Mouse (Mus musculus) cerebellum, postnatal 36 days (tissue): ENCODE measurements around the gene Medag.

Experiments
- DNase-seq, 2 experiments: peaks; one replicate each; pipeline ENCODE4 v3.0.0; 2021 to 2022; ENCODE audit warnings: mixed read lengths in 2 of 2

Medag gene

GRCm38 (mm10) chr5:149385228-149385961 is 26.2 kb upstream of the Medag start:
- DNase-seq: no peak

GRCm38 (mm10) chr5:149386294-149386850 is 25.2 kb upstream of the Medag start:
- DNase-seq: no peak

- no peak for DNase-seq
These were observed 22.6 kb upstream of the Medag start for GRCm38 (mm10) chr5:149388947-149389346.

- DNase-seq: no peak
These were observed 21.9 kb upstream of the Medag start for GRCm38 (mm10) chr5:149389548-149390211.

GRCm38 (mm10) chr5:149391574-149392375 is 19.8 kb upstream of the Medag start:
- no peak for DNase-seq

GRCm38 (mm10) chr5:149392420-149392988 is 19.0 kb upstream of the Medag start:
- DNase-seq: no peak

- DNase-seq: no peak
These were observed 10.0 kb upstream of the Medag start for GRCm38 (mm10) chr5:149401446-149401975.

GRCm38 (mm10) chr5:149402029-149402428 is 9.5 kb upstream of the Medag start:
- DNase-seq: no peak

- DNase-seq: no peak
These were observed 8.2 kb upstream of the Medag start for GRCm38 (mm10) chr5:149403386-149403785.

- DNase-seq: no peak
These were observed 6.8 kb upstream of the Medag start for GRCm38 (mm10) chr5:149404710-149405109.

GRCm38 (mm10) chr5:149406791-149407276 is 4.7 kb upstream of the Medag start:
- DNase-seq: no peak

GRCm38 (mm10) chr5:149409502-149409901 is 2.0 kb upstream of the Medag start:
- no peak for DNase-seq

GRCm38 (mm10) chr5:149412194-149412575 is 636 bp downstream of the Medag start:
- DNase-seq: peak in 1 of 2 experiments; percentile 28

GRCm38 (mm10) chr5:149412671-149413070 is 1.1 kb downstream of the Medag start:
- no peak for DNase-seq

- no peak for DNase-seq
These were observed 3.0 kb downstream of the Medag start for GRCm38 (mm10) chr5:149414369-149415167.

GRCm38 (mm10) chr5:149417381-149417780 is 5.8 kb downstream of the Medag start:
- no peak for DNase-seq

- DNase-seq: no peak
These were observed 15.0 kb downstream of the Medag start for GRCm38 (mm10) chr5:149426525-149426924.

GRCm38 (mm10) chr5:149427277-149428060 is 15.9 kb downstream of the Medag start:
- no peak for DNase-seq

GRCm38 (mm10) chr5:149428347-149428746 is 16.8 kb downstream of the Medag start:
- DNase-seq: no peak

GRCm38 (mm10) chr5:149428810-149429255 is 17.3 kb downstream of the Medag start:
- DNase-seq: peak; percentile 87 to 88

GRCm38 (mm10) chr5:149429541-149429940 is 18.0 kb downstream of the Medag start:
- no peak for DNase-seq
